Mouse (Mus musculus) bone marrow, adult 2 months (tissue): Measurements from ENCODE around the gene Pip5k1c.

Source experiments
- CTCF ChIP-seq: fragments of 200-500 bp; IDR thresholded peaks from 2 replicates; pipeline ENCODE4 v1.5.1; 2011; ENCODE audit warnings: low read length, control low read depth; ENCODE audit not compliant: control insufficient read depth, insufficient read depth
- POLR2A ChIP-seq: fragments of 200-500 bp; IDR thresholded peaks from 2 replicates; pipeline ENCODE4 v1.6.1; 2011; ENCODE audit warnings: low read depth, mild to moderate bottlenecking, control low read depth, low read length, borderline replicate concordance; ENCODE audit not compliant: control insufficient read depth

DNA sequence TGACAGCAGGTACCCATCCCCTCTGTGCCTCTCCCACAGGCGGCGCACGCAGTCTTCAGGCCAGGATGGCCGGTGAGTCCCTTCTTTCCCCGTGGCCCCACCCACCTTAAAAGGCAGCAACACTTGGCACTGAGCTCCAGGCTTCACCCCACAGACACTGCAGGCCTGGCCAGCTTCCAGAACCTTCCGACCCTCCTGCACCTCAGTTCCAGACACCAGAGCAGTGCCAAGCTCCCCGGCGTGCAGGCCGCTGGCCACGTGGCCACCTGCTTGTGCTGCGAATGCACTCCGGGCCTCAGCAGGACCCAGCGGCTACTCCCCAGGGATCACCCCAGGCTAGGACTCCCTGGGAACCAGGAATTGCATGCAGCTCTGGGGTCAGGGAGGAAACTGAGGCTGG, 20.8 kb downstream of the Pip5k1c start:
- TF ChIP-seq CTCF = no peak
- no peak for TF ChIP-seq POLR2A
